Mouse (Mus musculus) urinary bladder, adult 2 months (tissue): ENCODE results near the gene Sprr2e. TPM values are rescaled to one million over a fixed set of nuclear protein-coding genes. Genes with fewer than 3 reads are reported as not detected.

Source experiments
- DNase-seq: peaks from one replicate; pipeline ENCODE4 v3.0.0; 2022; ENCODE audit warnings: low spot score
- polyA plus RNA-seq: library from polyadenylated mRNA; depleted of rRNA; stranded (reverse); fragments of >200 nt; gene quantifications from 2 replicates; pipeline ENCODE4 v1.2.3, GENCODE M21; 2012; rRNA removed

Sprr2e gene
- not detected in 2 replicates for polyA plus RNA-seq

- DNase-seq: no peak
Measured at GRCm38 (mm10) chr3:92351843-92352242, at the start of gene Sprr2e. Gene Sprr2e (plus strand): TSS chr3:92352143.

DNA sequence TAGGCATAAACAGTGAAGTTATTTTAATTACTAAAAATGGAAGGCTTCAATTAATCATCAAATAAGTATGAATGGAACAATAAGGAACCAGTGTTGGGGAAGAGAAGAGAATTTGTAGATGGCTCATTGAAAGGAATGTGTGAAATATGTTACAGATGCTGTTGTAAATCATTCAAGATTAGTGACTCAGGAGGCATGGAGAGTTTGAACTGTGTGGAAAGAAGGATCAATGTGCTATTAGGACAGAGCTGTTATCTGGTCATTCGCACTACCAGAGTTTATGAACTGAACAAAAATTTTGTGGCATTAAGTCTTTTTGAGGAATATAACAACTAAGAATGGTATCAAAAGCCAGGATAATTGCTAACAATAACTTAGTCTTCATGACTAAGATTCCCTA, 44.5 kb upstream of the Sprr2e start:
- DNase-seq: no peak

DNA sequence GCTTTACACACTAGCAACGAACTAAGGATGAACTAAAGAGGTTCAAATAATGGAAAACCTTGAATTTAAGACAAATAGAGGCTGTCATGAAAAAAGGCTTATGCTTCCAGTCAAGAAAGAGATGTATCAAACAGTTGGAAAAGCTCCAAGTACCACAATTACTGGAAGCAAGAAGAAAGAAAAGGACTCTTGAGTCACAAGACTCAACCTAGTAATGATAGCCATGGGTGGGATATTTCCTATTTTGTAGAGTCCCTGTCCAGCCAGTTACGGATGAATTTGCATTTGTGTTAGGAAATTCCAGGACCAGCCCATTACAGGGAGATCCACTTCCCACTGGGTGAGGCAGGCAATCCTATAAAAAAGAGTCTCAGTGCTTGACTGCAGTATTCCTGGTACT, 35.6 kb upstream of the Sprr2e start, which contains the start of gene Sprr2b:
Sprr2b (plus strand) TSS at position 301 of the 400 bp plus-strand sequence.
- no peak for DNase-seq

- DNase-seq: no peak
Measured at GRCm38 (mm10) chr3:92317384-92317783, 34.6 kb upstream of the Sprr2e start.

- DNase-seq: no peak
Measured at GRCm38 (mm10) chr3:92336278-92336677, 15.7 kb upstream of the Sprr2e start.

DNA sequence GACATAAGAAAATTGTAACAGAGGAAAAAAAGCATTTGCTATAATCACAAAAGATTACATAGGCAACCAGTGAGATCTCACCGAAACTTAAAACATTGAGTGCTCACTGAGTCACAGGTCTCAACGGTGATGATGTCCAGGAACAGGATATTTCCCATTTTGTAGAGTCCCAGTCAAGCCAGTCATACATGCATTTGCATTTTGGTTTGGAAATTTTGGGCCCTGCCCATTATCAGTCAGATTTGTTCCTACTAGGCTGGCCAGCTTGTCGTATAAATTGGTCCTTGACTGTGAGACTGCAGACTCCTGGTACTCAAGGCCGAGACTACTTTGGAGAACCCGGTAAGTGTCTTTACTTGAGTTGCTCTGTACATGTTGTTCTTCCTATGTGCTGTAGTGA, 13.1 kb upstream of the Sprr2e start, which contains the start of gene Sprr2d:
Sprr2d (plus strand) TSS at position 301 of the 400 bp plus-strand sequence.
- DNase-seq: no peak

- no peak for DNase-seq
Measured at GRCm38 (mm10) chr3:92361619-92362018, 9.7 kb downstream of the Sprr2e start.

DNA sequence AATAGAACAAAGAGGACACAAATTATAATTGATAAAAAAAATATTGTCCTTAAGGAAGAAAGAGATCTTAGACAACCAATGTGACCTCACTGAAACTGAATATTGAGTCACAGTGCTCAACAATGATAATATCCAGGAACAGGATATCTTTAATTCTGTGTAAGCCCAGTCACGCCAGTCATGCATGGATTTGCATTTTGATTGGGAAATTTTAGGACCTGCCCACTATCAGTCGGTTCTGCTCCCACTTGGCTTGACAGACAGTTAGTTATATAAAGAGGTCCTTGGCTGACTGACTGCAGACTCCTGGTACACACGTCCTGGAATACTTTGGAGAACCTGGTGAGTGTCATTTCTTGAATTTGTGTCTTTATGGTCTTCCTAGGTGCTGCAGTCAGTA, 12.9 kb downstream of the Sprr2e start, which contains the start of gene Sprr2f:
Sprr2f (plus strand) TSS at position 301 of the 400 bp plus-strand sequence.
- DNase-seq: no peak

DNA sequence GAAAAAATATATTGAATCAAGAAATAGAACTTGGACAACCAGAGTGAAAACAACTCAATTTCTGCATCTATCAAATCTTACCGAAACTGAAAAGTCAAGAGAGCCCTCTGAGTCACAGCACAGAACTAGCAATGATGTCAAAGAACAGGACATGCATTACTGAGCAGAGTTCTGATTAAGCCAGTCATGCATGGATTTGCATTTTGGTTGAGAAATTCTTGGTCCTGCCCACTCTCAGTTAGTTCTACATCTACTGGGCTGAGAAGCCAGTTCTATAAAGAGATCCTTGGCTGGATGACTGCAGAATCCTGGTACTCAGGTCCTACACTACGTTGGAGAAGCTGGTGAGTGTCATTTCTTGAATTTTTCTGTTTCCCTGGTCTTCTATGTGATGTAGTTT, 21.7 kb downstream of the Sprr2e start:
- DNase-seq: no peak

GRCm38 (mm10) chr3:92385385-92385784, 33.4 kb downstream of the Sprr2e start, which contains the start of gene Sprr2h:
Gene Sprr2h (plus strand): TSS chr3:92385685.
- no peak for DNase-seq

DNA sequence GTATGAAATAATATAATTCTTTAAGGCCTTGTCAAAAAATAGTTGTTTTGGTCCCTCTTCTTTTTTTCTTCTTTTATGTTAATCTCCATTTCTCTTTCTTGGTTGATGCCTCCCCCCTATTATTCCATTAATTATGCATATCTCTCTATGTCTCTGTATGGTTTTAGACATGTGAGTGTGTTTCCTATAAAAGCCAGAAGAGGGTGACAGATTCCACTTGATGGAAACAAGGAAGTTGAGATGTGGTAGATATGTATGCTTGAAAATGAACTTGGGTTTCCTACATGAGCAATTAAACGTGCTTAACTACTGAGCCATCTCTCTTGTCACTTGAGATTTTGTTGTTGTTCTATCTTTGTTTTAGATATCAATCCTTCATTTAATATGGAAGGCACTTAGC, 42.4 kb downstream of the Sprr2e start:
- no peak for DNase-seq

Other genes with a start within 250 kb of the Sprr2e start
- not detected in 2 replicates for gene Prr9, start 228.2 kb upstream of the Sprr2e start, polyA plus RNA-seq
- not detected in 2 replicates for gene Lelp1, start 209.4 kb upstream of the Sprr2e start, polyA plus RNA-seq
- 200 and 292 TPM in 2 replicates for gene Sprr2a1, start 136.3 kb upstream of the Sprr2e start, polyA plus RNA-seq
- gene Sprr2a2, start 136.2 kb upstream of the Sprr2e start, polyA plus RNA-seq: 14,912 and 26,019 TPM in 2 replicates
- gene Sprr2a3, start 66.7 kb upstream of the Sprr2e start, polyA plus RNA-seq: 820 and 1,217 TPM in 2 replicates
- 0.19 TPM in 1 of 2 replicates, not detected in the other for gene Sprr2b, start 35.5 kb upstream of the Sprr2e start, polyA plus RNA-seq
- gene Sprr2d, start 13.0 kb upstream of the Sprr2e start, polyA plus RNA-seq: not detected in 2 replicates
- 2.6 and 2.8 TPM in 2 replicates for gene Sprr2f, start 13.0 kb downstream of the Sprr2e start, polyA plus RNA-seq
- gene Sprr2h, start 33.5 kb downstream of the Sprr2e start, polyA plus RNA-seq: not detected in 2 replicates
- not detected in 2 replicates for gene Sprr2i, start 55.8 kb downstream of the Sprr2e start, polyA plus RNA-seq
- gene Sprr2j-ps, start 65.9 kb downstream of the Sprr2e start, polyA plus RNA-seq: not detected in 2 replicates
- 9.5 and 10.7 TPM in 2 replicates for gene Gm9774, start 77.3 kb downstream of the Sprr2e start, polyA plus RNA-seq
- not detected in 2 replicates for gene Sprr2k, start 80.4 kb downstream of the Sprr2e start, polyA plus RNA-seq
- not detected in 2 replicates for gene Sprr1b, start 86.6 kb downstream of the Sprr2e start, polyA plus RNA-seq
- 0.17 and 0.18 TPM in 2 replicates for gene Sprr3, start 106.6 kb downstream of the Sprr2e start, polyA plus RNA-seq
- 1,821 and 2,005 TPM in 2 replicates for gene Sprr1a, start 133.8 kb downstream of the Sprr2e start, polyA plus RNA-seq
- not detected in 2 replicates for gene Sprr4, start 148.3 kb downstream of the Sprr2e start, polyA plus RNA-seq
- gene 2310046K23Rik, start 182.4 kb downstream of the Sprr2e start, polyA plus RNA-seq: not detected in 2 replicates
- gene Ivl, start 221.6 kb downstream of the Sprr2e start, polyA plus RNA-seq: 233 and 291 TPM in 2 replicates
- gene Smcp, start 236.9 kb downstream of the Sprr2e start, polyA plus RNA-seq: 0.18 TPM in 1 of 2 replicates, not detected in the other